Mouse (Mus musculus) embryonic facial prominence, embryonic 13.5 days (tissue): ENCODE results near the gene Frat1. TPM values are rescaled to one million over a fixed set of nuclear protein-coding genes. Genes with fewer than 3 reads are reported as not detected.
"Not testable (repeated sequence)": the region's sequence is repeated elsewhere in the genome, so short reads cannot be mapped to it uniquely, and the experiment has no call there.

ENCODE experiments used
- ATAC-seq: fragments of 200-750 bp; cut with Nextera tagmentation; 2 replicates; pipeline ENCODE4 v1.8.0; 2017; ENCODE audit warnings: low read depth; ENCODE audit not compliant: insufficient number of reproducible peaks, insufficient read depth, low FRiP score, low TSS enrichment
- H3K27ac ChIP-seq: fragments of 300-500 bp; sonication (generic); 2 replicates; pipeline ENCODE4 v1.5.1; 2015; ENCODE audit warnings: moderate library complexity, mild to moderate bottlenecking, inconsistent platforms
- H3K27me3 ChIP-seq: fragments of 300-500 bp; sonication (generic); 2 replicates; pipeline ENCODE4 v1.6.1; 2015; ENCODE audit warnings: mild to moderate bottlenecking, inconsistent platforms
- H3K36me3 ChIP-seq: fragments of 300-500 bp; sonication (generic); 2 replicates; pipeline ENCODE4 v1.6.1; 2015; ENCODE audit warnings: mild to moderate bottlenecking, inconsistent platforms
- H3K4me1 ChIP-seq: fragments of 300-500 bp; sonication (generic); 2 replicates; pipeline ENCODE4 v1.6.1; 2015; ENCODE audit warnings: inconsistent platforms
- H3K4me2 ChIP-seq: fragments of 300-500 bp; sonication (generic); 2 replicates; pipeline ENCODE4 v1.6.1; 2015; ENCODE audit warnings: moderate library complexity, mild to moderate bottlenecking, inconsistent platforms
- H3K4me3 ChIP-seq: fragments of 300-500 bp; sonication (generic); 2 replicates; pipeline ENCODE4 v1.5.1; 2015; ENCODE audit warnings: mild to moderate bottlenecking, inconsistent platforms
- H3K9ac ChIP-seq: fragments of 300-500 bp; sonication (generic); 2 replicates; pipeline ENCODE4 v1.6.1; 2015; ENCODE audit warnings: mild to moderate bottlenecking, inconsistent platforms
- H3K9me3 ChIP-seq: fragments of 300-500 bp; sonication (generic); 2 replicates; pipeline ENCODE4 v1.6.1; 2016; ENCODE audit warnings: inconsistent platforms
- WGBS: fragments of 180-500 bp; shearing (Covaris S2); methylation state at CpG from one replicate; pipeline ENCODE4 v1.1.7; 2015; ENCODE audit warnings: mixed read lengths; 5-methylcytosine and 5-hydroxymethylcytosine counted together
- polyA plus RNA-seq: library from polyadenylated mRNA; unstranded; fragments of >200 nt; fragmentation: Nextera tagmentation; extraction: Ambion mirVana; gene quantifications from 2 replicates; pipeline ENCODE4 v1.2.1, GENCODE M21; 2015

The Frat1 gene
- polyA plus RNA-seq, 1 experiment from 2014 or later = 6.9 TPM

GRCm38 (mm10) chr19:41869296-41869695 lies 39.5 kb downstream of the Frat1 start:
- Histone ChIP-seq H3K27ac (no peak overlapping the region), H3K36me3 (peaks cover 89% of the 10 kb centered on the region), H3K27me3 (no peaks in the 10 kb centered on the region), H3K4me2 (no peak overlapping the region), H3K9ac (no peak overlapping the region), H3K9me3 (no peaks in the 10 kb centered on the region), H3K4me1 (no peaks in the 10 kb centered on the region), H3K4me3 (no peak overlapping the region)
- no peak for ATAC-seq
- 92% methylated on average over 5 of the region's 5 CpGs for WGBS

- H3K4me1 ChIP-seq, H3K9ac ChIP-seq, H3K9me3 ChIP-seq, H3K4me2 ChIP-seq, H3K27ac ChIP-seq, H3K4me3 ChIP-seq, H3K27me3 ChIP-seq, ATAC-seq: not testable (repeated sequence)
- 64% methylated on average over 5 of the region's 5 CpGs for WGBS
- H3K36me3 ChIP-seq = peaks cover 92% of the 10 kb centered on the region
Observed at GRCm38 (mm10) chr19:41869946-41870345, 40.2 kb downstream of the Frat1 start.

DNA sequence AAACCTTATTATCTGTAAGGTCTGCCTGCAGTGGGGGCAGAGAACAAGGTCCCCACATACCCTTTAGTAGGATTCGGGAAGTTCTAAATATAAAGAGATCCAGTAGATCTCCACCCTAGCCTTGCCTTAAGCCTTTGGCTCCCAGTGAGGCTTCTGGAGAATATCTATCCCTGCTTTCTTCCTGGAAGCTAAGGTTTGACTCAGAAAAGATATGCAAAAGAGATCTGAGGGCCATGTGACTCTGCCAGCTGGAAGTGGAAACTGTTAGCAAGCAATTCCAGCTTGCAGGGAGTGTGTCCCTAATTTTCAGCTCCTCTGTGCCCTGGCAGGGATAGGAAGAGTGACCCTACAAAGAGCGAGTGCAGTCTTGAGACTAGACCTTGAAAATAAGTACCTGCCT lies 42.5 kb downstream of the Frat1 start:
- no peak overlapping the region for H3K4me3 ChIP-seq
- no peaks in the 10 kb centered on the region for H3K9me3 ChIP-seq
- 90% methylated on average over 2 of the region's 2 CpGs for WGBS
- H3K4me2 ChIP-seq = no peak overlapping the region
- no peak overlapping the region for H3K9ac ChIP-seq
- ATAC-seq = no peak
- no peaks in the 10 kb centered on the region for H3K4me1 ChIP-seq
- no peaks in the 10 kb centered on the region for H3K27me3 ChIP-seq
- H3K36me3 ChIP-seq = peaks cover 89% of the 10 kb centered on the region
- H3K27ac ChIP-seq = no peak overlapping the region

DNA sequence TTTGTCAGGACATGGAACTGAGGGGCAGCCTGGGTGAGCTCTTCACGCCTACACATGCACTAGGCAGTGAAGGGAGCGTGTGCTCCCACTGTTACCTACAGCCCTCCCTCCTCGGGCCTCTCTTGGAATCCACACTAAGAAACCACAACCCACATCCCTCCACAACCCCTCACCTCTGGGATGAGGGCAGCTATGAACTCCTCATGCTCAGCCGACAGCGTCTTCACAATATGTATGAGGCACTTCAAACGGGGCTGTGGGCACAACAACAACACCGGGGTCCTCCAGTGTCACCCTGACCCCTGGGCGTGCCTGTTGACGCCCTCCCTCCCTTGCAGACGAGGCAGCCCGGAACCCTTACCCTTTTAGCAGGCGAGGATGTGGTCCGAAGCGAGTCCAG lies 44.6 kb downstream of the Frat1 start:
- Histone ChIP-seq H3K4me1 (no peaks in the 10 kb centered on the region), H3K4me2 (no peak overlapping the region), H3K27ac (no peak overlapping the region), H3K9me3 (no peaks in the 10 kb centered on the region), H3K27me3 (no peaks in the 10 kb centered on the region), H3K4me3 (no peak overlapping the region), H3K36me3 (peaks cover 80% of the 10 kb centered on the region), H3K9ac (no peak overlapping the region)
- no peak for ATAC-seq
- 89% methylated on average over 14 of the region's 14 CpGs for WGBS

- Histone ChIP-seq H3K9ac (no peak overlapping the region), H3K4me3 (no peak overlapping the region), H3K27me3 (no peaks in the 10 kb centered on the region), H3K4me2 (no peak overlapping the region), H3K36me3 (peaks cover 75% of the 10 kb centered on the region), H3K4me1 (no peaks in the 10 kb centered on the region), H3K9me3 (no peaks in the 10 kb centered on the region), H3K27ac (no peak overlapping the region)
- 92% methylated on average over 4 of the region's 4 CpGs for WGBS
- ATAC-seq = no peak
Observed at GRCm38 (mm10) chr19:41881842-41882241, 52.1 kb downstream of the Frat1 start.

Other genes with a start within 250 kb of the Frat1 start
- 2.6 and 2.8 TPM in 2 replicates for gene Gm340, start 247.6 kb upstream of the Frat1 start, polyA plus RNA-seq
- gene Slit1, start 86.3 kb upstream of the Frat1 start, polyA plus RNA-seq = 0.30 and 0.58 TPM in 2 replicates
- 22.2 and 23.2 TPM in 2 replicates for gene Arhgap19, start 27.9 kb upstream of the Frat1 start, polyA plus RNA-seq
- gene Frat2, start 18.2 kb downstream of the Frat1 start, polyA plus RNA-seq = 4.9 and 5.3 TPM in 2 replicates
- 15.2 and 16.8 TPM in 2 replicates for gene Rrp12, start 66.2 kb downstream of the Frat1 start, polyA plus RNA-seq
- 539 and 631 TPM in 2 replicates for gene Pgam1, start 82.0 kb downstream of the Frat1 start, polyA plus RNA-seq
- gene Exosc1, start 103.5 kb downstream of the Frat1 start, polyA plus RNA-seq = 88.2 and 90.2 TPM in 2 replicates
- gene Zdhhc16, start 103.5 kb downstream of the Frat1 start, polyA plus RNA-seq = 91.2 and 97.3 TPM in 2 replicates
- 41.2 and 41.7 TPM in 2 replicates for gene Mms19, start 151.2 kb downstream of the Frat1 start, polyA plus RNA-seq
- 23.0 and 23.5 TPM in 2 replicates for gene Ubtd1, start 151.8 kb downstream of the Frat1 start, polyA plus RNA-seq
- gene Ankrd2, start 206.0 kb downstream of the Frat1 start, polyA plus RNA-seq = 0.25 and 0.31 TPM in 2 replicates
- 1.3 and 3.3 TPM in 2 replicates for gene Hoga1, start 215.6 kb downstream of the Frat1 start, polyA plus RNA-seq
- gene 4933411K16Rik, start 222.3 kb downstream of the Frat1 start, polyA plus RNA-seq = not detected in 2 replicates